Mouse (Mus musculus) forebrain, embryonic 14.5 days (tissue): Measurements from ENCODE around the gene Rell1. TPM values are rescaled to one million over a fixed set of nuclear protein-coding genes. Genes with fewer than 3 reads are reported as not detected.

Source experiments
- ATAC-seq: fragments of 200-750 bp; cut with Nextera tagmentation; 2 replicates; pipeline ENCODE4 v1.8.0; 2017; ENCODE audit warnings: mild to moderate bottlenecking, moderate library complexity
- DNase-seq: peaks from one replicate; pipeline ENCODE4 v3.0.0-alpha.2; 2015; ENCODE audit warnings: low spot score
- H3K27ac ChIP-seq: fragments of 300-500 bp; sonication (generic); 2 replicates; pipeline ENCODE4 v1.5.1; 2014; ENCODE audit warnings: low read depth, mild to moderate bottlenecking, control low read depth, low read length, moderate library complexity
- H3K27me3 ChIP-seq: fragments of 300-500 bp; sonication (generic); replicated peaks from 2 replicates; pipeline ENCODE4 v1.6.1; 2014; ENCODE audit warnings: low read length, control low read depth, mixed read lengths; ENCODE audit not compliant: control insufficient read depth, insufficient read depth
- H3K36me3 ChIP-seq: fragments of 300-500 bp; sonication (generic); 2 replicates; pipeline ENCODE4 v1.6.1; 2014; ENCODE audit warnings: low read length, control low read depth; ENCODE audit not compliant: control insufficient read depth, insufficient read depth
- H3K4me1 ChIP-seq: fragments of 300-500 bp; sonication (generic); 2 replicates; pipeline ENCODE4 v1.6.1; 2014; ENCODE audit warnings: antibody characterized with exemption, low read length, control low read depth; ENCODE audit not compliant: control insufficient read depth, insufficient read depth
- H3K4me2 ChIP-seq: fragments of 300-500 bp; sonication (generic); 2 replicates; pipeline ENCODE4 v1.6.1; 2014; ENCODE audit warnings: mild to moderate bottlenecking, control low read depth, low read length
- H3K4me3 ChIP-seq: fragments of 300-500 bp; sonication (generic); 2 replicates; pipeline ENCODE4 v1.5.1; 2014; ENCODE audit warnings: low read depth, low read length, control low read depth
- H3K9ac ChIP-seq: fragments of 300-500 bp; sonication (generic); 2 replicates; pipeline ENCODE4 v1.6.1; 2014; ENCODE audit warnings: mild to moderate bottlenecking, low read length, control low read depth, moderate library complexity
- H3K9me3 ChIP-seq: fragments of 300-500 bp; sonication (generic); replicated peaks from 2 replicates; pipeline ENCODE4 v1.6.1; 2016; ENCODE audit warnings: low read length, control low read depth, mixed read lengths; ENCODE audit not compliant: control insufficient read depth
- WGBS: fragments of 180-500 bp; shearing (Covaris S2); extraction: QIAGEN DNeasy Blood & Tissue Kit; methylation state at CpG from one replicate; pipeline ENCODE4 v1.1.7; 2014; 5-methylcytosine and 5-hydroxymethylcytosine counted together
- polyA plus RNA-seq: library from polyadenylated mRNA; unstranded; fragments of >200 nt; fragmentation: Nextera tagmentation; extraction: Ambion mirVana; gene quantifications from 2 replicates; pipeline ENCODE4 v1.2.1, GENCODE M21; 2014

Gene Rell1
- polyA plus RNA-seq, 1 experiment from 2014 or later = 9.3 TPM

DNA sequence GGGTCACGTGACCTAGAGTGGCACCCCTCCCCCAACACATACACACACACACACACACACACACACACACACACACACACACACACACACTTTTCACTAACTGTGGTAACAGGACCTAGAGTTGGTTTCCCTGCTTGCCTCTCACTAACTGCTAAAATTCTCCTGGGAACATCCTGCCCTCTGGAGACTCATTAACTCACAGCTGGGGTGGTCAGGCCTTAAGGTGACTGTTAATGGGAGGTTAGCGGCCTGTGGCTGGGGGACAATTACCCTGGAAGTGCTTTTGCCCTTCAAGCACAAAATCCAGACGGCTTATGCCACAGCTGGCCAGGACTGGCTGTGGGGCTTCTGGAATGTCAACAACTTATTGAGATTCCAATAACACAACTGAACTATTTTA, 101.3 kb downstream of the Rell1 start:
- no peak for ATAC-seq

DNA sequence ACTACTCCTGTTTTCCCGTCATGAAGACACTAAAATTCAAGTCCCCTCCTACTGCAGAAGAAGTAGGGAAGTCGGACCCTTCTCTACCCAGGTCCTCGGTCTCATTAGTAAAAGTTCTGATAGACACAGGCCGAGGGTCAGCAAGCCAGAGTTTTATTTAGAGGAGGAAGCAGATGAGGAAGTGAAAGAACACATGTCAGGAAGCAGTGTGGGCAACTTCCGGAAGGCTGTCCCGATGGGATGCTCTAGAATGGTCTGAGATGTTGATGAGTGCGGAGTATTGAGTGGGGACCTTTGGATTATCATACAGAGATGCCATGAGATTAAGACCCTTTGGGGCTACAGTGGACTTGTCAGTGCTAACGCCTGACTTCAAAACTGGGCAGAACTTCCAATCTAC, 109.8 kb downstream of the Rell1 start:
- DNase-seq (no peak), ATAC-seq (no peak)
- H3K4me1 ChIP-seq = no peaks in the 10 kb centered on the region
- no peaks in the 10 kb centered on the region for H3K36me3 ChIP-seq
- H3K4me2 ChIP-seq = no peak overlapping the region
- H3K9ac ChIP-seq = no peak overlapping the region
- H3K27ac ChIP-seq = no peak overlapping the region
- H3K9me3 ChIP-seq = no peaks in the 10 kb centered on the region
- no peak overlapping the region for H3K4me3 ChIP-seq
- 94% methylated on average over 8 of the region's 8 CpGs for WGBS
- no peaks in the 10 kb centered on the region for H3K27me3 ChIP-seq

More for the DNA sequence above, 101.3 kb downstream of the Rell1 start:
- Histone ChIP-seq H3K36me3 (no peaks in the 10 kb centered on the region), H3K27ac (no peak overlapping the region), H3K9ac (no peak overlapping the region), H3K27me3 (no peaks in the 10 kb centered on the region), H3K4me1 (peaks cover 7% of the 10 kb centered on the region), H3K4me2 (no peak overlapping the region), H3K9me3 (no peaks in the 10 kb centered on the region), H3K4me3 (no peak overlapping the region)
- no peak for DNase-seq
- 23% methylated on average over 3 of the region's 3 CpGs for WGBS

Other genes starting within 250 kb of the Rell1 start
- gene 0610040J01Rik, start 156.5 kb downstream of the Rell1 start, polyA plus RNA-seq = 2.8 and 3.3 TPM in 2 replicates
- 26.5 and 28.1 TPM in 2 replicates for gene Pgm2, start 124.1 kb upstream of the Rell1 start, polyA plus RNA-seq
- gene Tbc1d1, start 187.4 kb upstream of the Rell1 start, polyA plus RNA-seq = 11.6 TPM in 2 replicates